Mouse (Mus musculus): ENCODE results near the gene Samd4. TPM values are rescaled to one million over a fixed set of nuclear protein-coding genes. Genes with fewer than 3 reads are reported as not detected.

Gene Samd4
- 0.02 TPM in 1 of 2 replicates, not detected in the other for polyA plus RNA-seq (2012; ENCODE audit: insufficient read depth, low replicate concordance)

DNA sequence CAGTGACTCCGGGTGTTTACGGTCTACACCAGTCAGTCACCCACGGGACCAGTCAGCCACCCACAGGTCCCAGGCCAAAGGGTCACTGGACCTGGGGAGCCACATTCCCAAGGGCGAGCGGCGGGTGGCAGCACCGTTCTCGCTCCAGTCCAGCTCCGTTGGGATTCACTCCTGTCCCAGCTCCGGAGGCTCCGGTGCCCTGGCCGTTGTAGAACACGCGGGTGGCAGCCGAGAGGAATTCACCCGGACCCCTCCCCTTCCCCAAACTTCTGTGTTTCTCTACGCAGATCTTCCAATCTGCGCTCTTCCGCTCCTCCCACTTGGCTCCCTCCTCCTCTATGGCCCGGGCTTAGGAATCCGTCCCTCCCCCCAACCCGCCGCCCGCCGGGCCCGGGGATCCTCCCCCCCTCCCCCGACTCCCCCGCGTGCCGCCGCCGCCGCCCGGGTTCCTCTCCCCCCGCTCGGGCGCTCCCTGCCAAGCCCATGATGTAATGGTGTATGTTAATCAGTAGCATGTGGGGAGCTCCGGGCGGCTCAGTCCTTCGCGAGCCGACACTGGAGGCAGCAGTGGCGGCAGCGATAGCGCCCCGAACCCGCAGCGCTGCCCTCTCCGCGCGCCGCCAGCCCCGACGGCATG, at the start of gene Samd4:
Samd4 (plus strand) TSS at position 424 of the 637 bp plus-strand sequence.
- peaks cover 76% of the 10 kb centered on the region for H3K27me3 ChIP-seq (replicated peaks)
- H3K9me3 ChIP-seq: no peaks in the 10 kb centered on the region; the same call in 1 of the 2 replicates
- H3K4me3 ChIP-seq (replicated peaks): peak within 1 kb of the TSS; percentile 89
- no peaks in the 10 kb centered on the region for H3K36me3 ChIP-seq (replicated peaks; ENCODE audit: low read length)
- TF ChIP-seq FLI1 (IDR thresholded peaks at IDR 0.05; ENCODE audit: low read length): no peak
- peaks cover 50% of the 10 kb centered on the region for H3K4me1 ChIP-seq

DNA sequence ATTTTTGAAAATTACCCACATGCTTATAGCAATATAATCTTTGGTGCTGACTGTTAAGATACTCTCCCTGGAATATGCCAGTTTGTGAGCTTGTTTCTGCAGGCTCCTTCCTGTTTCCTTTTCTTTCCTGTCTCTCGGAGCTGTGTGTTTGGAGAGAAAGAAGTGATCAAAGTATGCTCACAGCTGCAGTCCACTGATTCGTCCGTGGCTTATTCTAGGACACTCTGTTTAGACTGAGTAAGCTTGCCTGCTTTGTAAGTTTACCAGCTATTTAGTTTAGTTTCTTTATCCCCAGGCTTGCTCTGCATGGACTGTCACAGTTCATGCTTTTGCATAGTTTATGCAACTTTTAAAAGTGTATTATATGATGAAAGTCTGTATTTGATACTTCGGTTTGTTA, 43.3 kb upstream of the Samd4 start:
- Histone ChIP-seq H3K4me1 (peaks cover 16% of the 10 kb centered on the region), H3K27me3 (replicated peaks) (no peaks in the 10 kb centered on the region), H3K4me3 (replicated peaks) (no peak overlapping the region), H3K9me3 (no peaks in the 10 kb centered on the region), H3K36me3 (replicated peaks; ENCODE audit: low read length) (peaks cover 49% of the 10 kb centered on the region)
- no peak for TF ChIP-seq FLI1 (IDR thresholded peaks at IDR 0.05; ENCODE audit: low read length)
- no peak for TF ChIP-seq GATA1 (IDR thresholded peaks at IDR 0.05; ENCODE audit: borderline replicate concordance, low read length)

DNA sequence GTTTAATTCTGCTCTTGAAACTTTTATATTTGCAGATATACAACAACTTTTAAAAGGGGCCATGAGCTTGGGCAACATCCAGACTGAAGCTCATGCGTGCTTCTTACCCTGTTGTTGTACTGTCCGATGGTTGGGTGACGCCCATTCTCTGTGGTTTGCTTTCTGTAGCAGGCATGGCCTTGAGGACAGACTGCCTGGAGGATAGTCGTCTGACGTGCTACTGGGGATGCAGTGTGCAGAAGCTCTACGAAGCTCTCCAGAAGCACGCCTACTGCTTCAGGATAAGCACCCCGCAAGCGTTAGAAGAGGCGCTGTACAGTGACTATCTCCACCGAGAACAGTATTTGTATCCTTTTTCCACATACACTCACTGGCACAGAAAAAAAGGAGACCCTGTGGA, 36.9 kb upstream of the Samd4 start:
- peaks cover 72% of the 10 kb centered on the region for H3K36me3 ChIP-seq (replicated peaks; ENCODE audit: low read length)
- no peaks in the 10 kb centered on the region for H3K27me3 ChIP-seq (replicated peaks)
- H3K9me3 ChIP-seq: no peaks in the 10 kb centered on the region
- peaks cover 15% of the 10 kb centered on the region for H3K4me1 ChIP-seq
- TF ChIP-seq GATA1 (IDR thresholded peaks at IDR 0.05; ENCODE audit: borderline replicate concordance, low read length) (no peak), FLI1 (IDR thresholded peaks at IDR 0.05; ENCODE audit: low read length) (no peak)
- no peak overlapping the region for H3K4me3 ChIP-seq (replicated peaks)

DNA sequence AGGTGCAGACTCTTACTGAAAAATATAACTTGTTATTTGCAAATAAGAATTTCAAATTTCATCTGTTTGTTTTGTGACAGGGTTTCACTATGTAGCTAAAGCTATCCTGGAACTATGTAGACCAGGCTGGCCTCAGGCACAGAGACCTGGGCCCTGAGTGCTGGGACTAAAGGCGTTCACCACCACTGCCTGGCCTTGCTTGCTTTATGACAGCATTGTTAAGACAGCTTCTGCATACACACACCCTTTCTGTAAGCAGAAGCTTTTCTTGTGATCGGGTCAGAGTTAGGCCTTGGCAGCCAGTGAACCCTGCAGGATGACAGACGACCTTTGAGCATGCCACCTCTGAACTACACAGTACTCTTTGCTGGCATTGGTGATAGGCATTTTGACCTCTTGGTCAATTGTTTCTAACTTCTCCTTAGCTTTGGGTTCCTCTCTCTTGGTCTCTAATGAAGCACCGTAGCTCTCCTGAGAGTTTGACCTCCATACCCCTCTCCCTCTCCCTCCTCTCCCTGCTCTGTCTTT, 34.5 kb upstream of the Samd4 start:
- H3K27me3 ChIP-seq (replicated peaks): no peaks in the 10 kb centered on the region
- peaks cover 60% of the 10 kb centered on the region for H3K36me3 ChIP-seq (replicated peaks; ENCODE audit: low read length)
- no peak overlapping the region for H3K4me3 ChIP-seq (replicated peaks)
- TF ChIP-seq GATA1 (IDR thresholded peaks at IDR 0.05; ENCODE audit: borderline replicate concordance, low read length) (no peak), FLI1 (IDR thresholded peaks at IDR 0.05; ENCODE audit: low read length) (no peak)
- H3K9me3 ChIP-seq: no peaks in the 10 kb centered on the region
- H3K4me1 ChIP-seq: peaks cover 15% of the 10 kb centered on the region

DNA sequence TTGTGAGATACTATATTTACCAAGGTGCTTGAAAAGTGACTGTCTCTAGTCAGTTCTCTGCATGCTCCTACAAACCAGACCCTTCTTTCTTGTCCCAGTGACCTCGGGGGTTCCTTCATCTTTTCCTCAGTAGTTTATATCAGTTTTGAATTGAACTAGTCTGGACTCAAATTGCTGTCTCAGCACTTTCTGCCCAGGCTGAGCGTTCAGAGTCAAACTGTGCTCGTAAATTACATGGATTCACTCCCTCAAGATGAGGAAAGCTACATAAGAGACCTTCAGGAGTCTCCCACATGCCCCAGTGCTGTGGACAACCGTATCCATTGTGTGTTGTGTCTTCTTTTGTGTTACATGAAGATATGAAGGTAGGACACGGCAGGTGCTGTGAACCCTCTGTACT, 33.9 kb upstream of the Samd4 start:
- peaks cover 16% of the 10 kb centered on the region for H3K4me1 ChIP-seq
- H3K4me3 ChIP-seq (replicated peaks): no peak overlapping the region
- TF ChIP-seq FLI1 (IDR thresholded peaks at IDR 0.05; ENCODE audit: low read length) (no peak), GATA1 (IDR thresholded peaks at IDR 0.05; ENCODE audit: borderline replicate concordance, low read length) (no peak)
- no peaks in the 10 kb centered on the region for H3K27me3 ChIP-seq (replicated peaks)
- no peaks in the 10 kb centered on the region for H3K9me3 ChIP-seq
- peaks cover 61% of the 10 kb centered on the region for H3K36me3 ChIP-seq (replicated peaks; ENCODE audit: low read length)

DNA sequence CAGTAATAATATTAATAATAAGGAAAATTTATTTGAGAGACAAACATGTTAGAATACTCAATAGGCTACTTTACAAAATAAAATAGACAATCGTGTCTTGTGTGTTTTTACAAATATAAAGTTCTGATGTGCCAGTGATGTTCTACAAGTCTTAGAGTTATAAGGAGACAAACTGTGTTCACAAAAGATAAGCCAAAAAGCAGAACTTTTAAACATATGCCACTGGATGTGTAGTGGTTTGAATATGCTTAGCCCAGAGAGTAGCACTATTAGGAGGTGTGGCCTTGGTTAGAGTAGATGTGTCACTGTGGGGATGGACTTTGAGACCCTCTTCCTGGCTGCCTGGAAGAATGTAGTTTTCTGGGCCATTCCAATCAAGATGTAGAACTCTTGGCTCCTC, 32.9 kb upstream of the Samd4 start:
- no peak for TF ChIP-seq FLI1 (IDR thresholded peaks at IDR 0.05; ENCODE audit: low read length)
- no peak for TF ChIP-seq GATA1 (IDR thresholded peaks at IDR 0.05; ENCODE audit: borderline replicate concordance, low read length)
- no peaks in the 10 kb centered on the region for H3K9me3 ChIP-seq
- peaks cover 65% of the 10 kb centered on the region for H3K36me3 ChIP-seq (replicated peaks; ENCODE audit: low read length)
- peaks cover 7% of the 10 kb centered on the region for H3K4me1 ChIP-seq
- H3K27me3 ChIP-seq (replicated peaks): no peaks in the 10 kb centered on the region
- no peak overlapping the region for H3K4me3 ChIP-seq (replicated peaks)

DNA sequence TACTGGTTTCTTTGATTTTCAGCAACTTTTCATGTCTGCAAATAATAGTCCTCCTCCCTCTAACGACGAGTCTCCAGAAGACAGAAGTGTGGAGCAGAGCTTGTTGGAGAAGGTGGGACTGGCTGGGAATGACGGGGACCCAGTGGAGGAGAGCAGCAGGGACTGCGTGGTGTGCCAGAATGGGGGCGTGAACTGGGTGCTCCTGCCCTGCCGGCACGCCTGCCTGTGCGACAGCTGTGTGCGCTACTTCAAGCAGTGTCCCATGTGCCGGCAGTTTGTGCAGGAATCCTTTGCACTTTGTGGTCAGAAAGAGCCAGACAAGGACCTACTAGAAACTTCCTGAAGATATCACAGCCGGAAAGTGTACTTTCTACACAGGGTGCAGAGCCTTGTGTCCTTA, 29.0 kb upstream of the Samd4 start:
- Histone ChIP-seq H3K9me3 (no peaks in the 10 kb centered on the region), H3K4me1 (peaks cover 4% of the 10 kb centered on the region), H3K4me3 (replicated peaks) (no peak overlapping the region), H3K36me3 (replicated peaks; ENCODE audit: low read length) (peaks cover 29% of the 10 kb centered on the region), H3K27me3 (replicated peaks) (no peaks in the 10 kb centered on the region)
- TF ChIP-seq FLI1 (IDR thresholded peaks at IDR 0.05; ENCODE audit: low read length) (no peak), GATA1 (IDR thresholded peaks at IDR 0.05; ENCODE audit: borderline replicate concordance, low read length) (no peak)

DNA sequence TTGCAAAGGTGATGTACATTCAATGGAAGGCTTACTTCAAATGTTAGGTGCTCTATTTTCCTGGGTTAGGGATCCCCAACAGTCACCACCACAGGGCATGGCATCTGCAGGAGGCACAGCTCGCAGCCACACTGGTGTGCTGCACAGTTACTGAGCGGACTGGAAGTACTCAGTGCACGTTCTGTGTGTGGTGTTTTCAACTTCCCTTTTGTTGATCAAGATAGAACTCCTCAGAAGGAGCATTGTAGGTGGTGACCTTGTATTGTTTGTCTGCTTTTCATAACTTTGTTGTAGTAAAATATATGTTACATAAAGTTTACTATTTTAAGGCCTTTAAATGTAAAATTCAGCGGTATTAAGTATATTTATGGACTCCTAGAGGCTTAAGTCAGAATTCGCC, 19.7 kb upstream of the Samd4 start:
- H3K4me3 ChIP-seq (replicated peaks): no peak overlapping the region
- no peaks in the 10 kb centered on the region for H3K36me3 ChIP-seq (replicated peaks; ENCODE audit: low read length)
- H3K27me3 ChIP-seq (replicated peaks): no peaks in the 10 kb centered on the region
- H3K4me1 ChIP-seq: no peaks in the 10 kb centered on the region
- no peaks in the 10 kb centered on the region for H3K9me3 ChIP-seq
- TF ChIP-seq GATA1 (IDR thresholded peaks at IDR 0.05; ENCODE audit: borderline replicate concordance, low read length) (no peak), FLI1 (IDR thresholded peaks at IDR 0.05; ENCODE audit: low read length) (no peak)

DNA sequence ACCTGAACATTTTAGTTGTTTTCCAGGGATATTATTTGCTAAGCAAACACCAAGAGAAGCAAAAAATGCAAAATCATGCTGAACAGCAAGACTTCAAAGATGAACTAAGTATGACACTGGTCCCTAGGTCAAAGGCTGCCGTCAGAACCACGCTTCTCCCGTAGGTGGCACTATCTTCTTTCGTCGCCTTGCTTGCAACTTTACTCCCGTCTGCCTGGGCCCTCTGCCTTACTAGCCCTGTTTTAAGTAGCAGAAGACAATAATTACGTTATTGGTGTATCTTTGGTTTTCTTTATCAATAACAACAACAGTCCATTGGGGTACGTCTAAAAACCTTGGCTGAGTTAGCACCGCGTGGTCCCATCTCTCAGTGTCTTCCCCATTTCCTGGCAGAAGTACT, 1.7 kb upstream of the Samd4 start:
- no peaks in the 10 kb centered on the region for H3K36me3 ChIP-seq (replicated peaks; ENCODE audit: low read length)
- peaks cover 47% of the 10 kb centered on the region for H3K4me1 ChIP-seq
- no peaks in the 10 kb centered on the region for H3K9me3 ChIP-seq
- TF ChIP-seq FLI1 (IDR thresholded peaks at IDR 0.05; ENCODE audit: low read length): no peak
- no peak for TF ChIP-seq GATA1 (IDR thresholded peaks at IDR 0.05; ENCODE audit: borderline replicate concordance, low read length)
- peaks cover 74% of the 10 kb centered on the region for H3K27me3 ChIP-seq (replicated peaks)
- H3K4me3 ChIP-seq (replicated peaks): no peak overlapping the region

DNA sequence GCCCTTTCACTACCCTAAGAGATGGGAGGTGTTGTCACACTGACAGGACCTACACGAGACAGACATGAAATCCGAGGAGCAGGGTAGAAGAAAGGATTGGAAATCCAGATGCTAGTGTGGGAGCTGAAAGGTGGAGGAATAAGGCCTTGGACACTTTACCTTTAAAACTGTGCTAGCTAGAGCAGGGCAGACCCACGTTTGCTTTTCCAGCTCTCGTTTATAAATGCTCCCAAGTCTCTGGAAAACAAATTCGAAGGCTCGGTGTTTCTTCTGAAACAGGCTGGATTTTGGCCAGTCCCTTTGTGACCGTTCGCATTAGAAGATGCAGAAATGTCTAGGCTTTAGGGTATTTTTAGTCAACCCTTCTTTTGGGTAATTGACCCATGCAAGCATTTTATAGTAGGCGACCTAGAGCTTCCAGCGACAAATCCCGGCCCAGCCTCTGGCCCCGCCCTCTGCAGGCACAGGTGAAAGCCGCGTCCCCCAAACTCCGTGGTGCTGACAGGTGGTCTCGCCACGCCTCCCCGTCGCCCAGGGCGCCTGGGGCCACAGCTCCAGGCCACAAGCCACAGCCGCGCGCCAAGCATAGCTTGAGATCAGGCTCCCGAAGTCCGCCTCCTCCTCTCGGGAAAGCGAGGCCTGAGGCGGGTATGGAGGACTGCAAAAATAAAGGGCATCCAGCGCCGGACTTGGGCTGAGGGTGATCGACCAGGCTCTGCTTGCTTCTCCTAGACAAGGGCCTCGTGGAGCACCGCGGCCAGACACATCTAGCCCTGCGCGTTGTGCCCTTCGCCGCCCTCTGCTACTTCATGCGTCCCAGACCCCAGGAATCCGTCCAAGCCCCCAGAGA, 848 bp upstream of the Samd4 start:
- Histone ChIP-seq H3K4me1 (peaks cover 50% of the 10 kb centered on the region), H3K27me3 (replicated peaks) (peaks cover 74% of the 10 kb centered on the region), H3K9me3 (no peaks in the 10 kb centered on the region), H3K4me3 (replicated peaks) (peak overlapping the region; percentile 89), H3K36me3 (replicated peaks; ENCODE audit: low read length) (no peaks in the 10 kb centered on the region)
- no peak for TF ChIP-seq FLI1 (IDR thresholded peaks at IDR 0.05; ENCODE audit: low read length)
- no peak for TF ChIP-seq GATA1 (IDR thresholded peaks at IDR 0.05; ENCODE audit: borderline replicate concordance, low read length)

All from megakaryocyte, embryonic 14.5 days (primary cell).